Mouse (Mus musculus): Measurements from ENCODE around the gene Efna3.

Efna3 gene

DNA sequence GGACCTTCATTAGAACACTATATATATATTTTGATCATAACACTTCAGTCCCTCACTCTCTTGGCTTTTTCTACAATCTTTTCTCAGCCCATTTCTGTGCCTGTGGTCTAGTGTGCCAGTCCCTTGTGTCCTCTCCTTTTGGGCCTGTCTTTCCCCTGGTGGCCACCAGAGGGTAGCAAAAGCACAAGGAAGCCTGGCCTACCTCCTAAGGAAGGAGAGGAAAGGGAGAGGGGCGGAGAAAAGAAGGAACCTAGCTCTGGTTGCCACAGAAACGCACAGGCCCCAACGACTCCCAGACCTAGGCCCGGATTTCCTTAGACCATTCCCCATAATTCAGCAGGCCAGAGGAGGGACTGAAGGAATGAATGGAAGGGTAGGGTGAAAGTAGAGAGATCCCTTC, 5.9 kb downstream of the Efna3 start:
- in situ Hi-C loops (cut with MboI, MseI), result loop anchor here (5.0 kb wide), 1 partner anchor 165 kb away; no protein-coding TSS in a partner anchor

DNA sequence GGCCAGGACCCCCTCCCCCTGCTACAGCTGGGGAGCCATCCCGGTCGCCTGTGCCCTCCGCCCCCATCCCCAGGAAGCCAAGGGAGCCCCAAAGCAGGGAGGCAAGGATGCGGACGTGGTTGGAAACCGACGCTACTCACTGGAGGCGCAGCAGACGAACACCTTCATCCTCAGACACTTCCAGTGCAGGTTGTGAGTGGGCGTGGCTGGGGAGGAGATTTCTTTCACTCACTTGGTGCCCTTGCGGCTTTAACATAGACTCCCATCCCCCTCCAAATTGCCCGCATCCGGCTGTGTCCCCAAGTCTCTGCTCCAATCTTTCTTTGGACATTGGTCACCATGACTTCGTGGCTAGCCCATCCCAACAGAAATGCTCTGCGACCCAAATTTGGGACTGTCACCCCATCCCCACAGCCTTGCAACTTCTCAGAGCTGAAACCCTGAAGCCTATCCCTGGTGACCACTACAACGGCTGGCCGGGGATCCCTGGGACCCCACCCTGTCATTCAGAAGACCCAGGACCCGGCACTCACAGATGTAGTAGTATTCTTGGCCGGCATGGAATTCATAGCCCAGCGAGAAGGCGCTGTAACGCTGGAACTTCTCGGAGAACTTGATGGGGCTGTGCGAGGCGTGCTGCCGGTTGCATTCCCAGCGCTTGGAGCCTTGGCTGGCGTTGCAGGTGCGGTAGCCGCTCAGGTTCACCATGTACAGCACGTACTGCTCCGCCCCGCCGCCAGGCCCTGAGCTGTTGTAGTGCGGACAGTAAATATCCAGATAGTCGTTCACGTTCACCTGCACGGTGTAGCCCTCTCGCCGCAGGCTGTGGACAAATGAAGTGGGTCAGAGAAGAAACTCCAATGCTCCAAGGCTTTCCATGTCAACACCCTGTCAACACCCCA, 6.6 kb downstream of the Efna3 start:
- in situ Hi-C loops (cut with MboI, MseI), result loop anchor here (5.0 kb wide), 1 partner anchor 166 kb away; no protein-coding TSS in a partner anchor

DNA sequence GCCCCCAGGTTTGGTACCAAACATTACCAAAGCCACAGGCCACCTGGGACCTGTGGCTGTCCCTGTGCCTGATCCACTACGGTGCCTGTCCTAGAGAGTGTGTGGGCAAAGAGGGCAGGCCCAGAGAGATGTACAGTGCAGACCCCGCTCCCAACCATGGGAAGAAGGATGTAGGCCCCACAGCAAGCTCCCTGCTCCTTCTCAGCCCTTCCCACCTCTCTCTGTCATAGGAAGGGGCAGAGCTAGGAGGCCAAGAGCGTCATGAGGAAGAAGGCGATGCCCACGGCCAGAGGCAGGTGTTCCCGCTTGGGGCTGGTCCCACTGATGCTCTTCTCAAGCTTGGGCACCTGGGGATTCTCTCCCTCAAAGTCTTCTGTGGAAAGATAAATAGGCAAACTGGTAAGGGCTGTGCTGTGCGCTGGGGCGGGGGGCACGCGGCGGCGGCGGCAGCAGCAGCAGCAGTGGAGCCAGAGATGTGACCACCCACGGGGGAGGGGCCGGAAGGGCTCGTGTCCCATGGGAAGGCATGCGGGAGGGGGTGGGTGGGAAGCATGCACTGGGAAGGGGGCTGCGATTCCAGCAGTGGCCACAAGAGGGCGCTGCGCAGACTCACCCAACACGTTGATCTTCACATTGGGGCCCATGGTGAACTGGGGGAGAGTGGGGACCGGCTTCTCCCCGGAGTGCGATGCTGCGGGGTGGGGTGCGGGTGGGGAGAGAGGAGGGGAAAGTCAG, 7.4 kb downstream of the Efna3 start:
- in situ Hi-C loops (cut with MboI, MseI), result loop anchor here (5.0 kb wide), 1 partner anchor 167 kb away; no protein-coding TSS in a partner anchor

DNA sequence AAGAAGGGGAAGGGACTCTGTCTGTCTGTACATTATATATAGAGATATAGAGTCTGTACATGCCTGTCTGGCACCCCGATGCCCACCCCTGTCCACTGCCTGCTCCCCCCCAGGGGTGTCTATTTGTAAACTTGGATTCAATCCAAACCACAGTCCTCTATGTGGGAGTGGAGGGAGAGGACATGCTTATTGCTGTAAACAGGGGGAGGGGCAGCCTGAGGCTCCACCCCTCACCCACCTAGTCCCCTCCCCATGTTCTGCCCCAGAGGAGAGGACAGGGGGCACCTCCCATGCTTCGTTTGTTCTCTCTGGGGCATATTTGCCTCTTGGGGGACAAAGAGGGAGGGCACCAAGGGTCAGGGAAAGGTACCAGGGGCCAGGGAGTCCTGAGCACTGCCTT, 8.0 kb downstream of the Efna3 start:
- in situ Hi-C loops (cut with MboI, MseI), result loop anchor here (5.0 kb wide), 1 partner anchor 168 kb away; no protein-coding TSS in a partner anchor

DNA sequence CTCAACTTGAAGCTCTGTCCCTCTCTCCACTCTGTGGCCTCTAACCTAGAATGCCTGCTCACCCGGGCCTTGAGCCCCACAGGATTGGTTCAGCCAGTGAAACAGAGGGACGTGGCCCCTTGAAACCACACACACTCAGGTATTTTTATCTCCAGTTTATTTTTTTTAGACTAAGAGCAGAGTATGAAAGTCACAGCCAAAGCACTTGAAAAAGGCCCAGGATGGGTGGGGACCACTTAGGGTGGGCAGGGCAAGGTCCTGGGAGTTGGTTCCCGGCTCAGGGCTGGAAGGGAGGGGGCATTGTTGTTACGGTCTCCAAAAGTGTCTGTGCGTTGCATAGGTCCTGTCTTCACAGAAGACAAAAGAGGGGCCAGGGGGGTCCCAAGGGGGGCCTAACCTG, 8.4 kb downstream of the Efna3 start:
- in situ Hi-C loops (cut with MboI, MseI), result no loop called here

DNA sequence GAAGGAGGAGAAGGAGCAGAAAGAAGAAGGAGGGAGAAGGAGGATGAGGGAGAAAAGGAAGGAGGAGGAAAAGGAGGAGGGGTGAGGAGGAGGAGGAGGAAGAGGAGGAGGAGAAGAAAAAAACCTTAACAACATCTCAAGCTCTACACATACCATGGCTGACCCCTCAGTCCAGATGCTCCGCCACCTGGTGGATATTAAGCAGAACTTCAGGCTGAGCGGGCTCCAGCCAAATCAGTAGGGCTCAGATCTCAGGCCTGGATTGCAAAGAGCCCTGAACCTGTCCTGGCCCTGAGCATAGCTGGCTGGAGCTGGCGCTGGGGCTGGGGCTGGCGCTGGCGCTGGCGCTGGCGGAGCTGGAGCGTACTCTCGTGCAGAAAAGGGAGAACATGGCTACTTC, 14.7 kb downstream of the Efna3 start:
- in situ Hi-C loops (cut with MboI, MseI), result no loop called here

DNA sequence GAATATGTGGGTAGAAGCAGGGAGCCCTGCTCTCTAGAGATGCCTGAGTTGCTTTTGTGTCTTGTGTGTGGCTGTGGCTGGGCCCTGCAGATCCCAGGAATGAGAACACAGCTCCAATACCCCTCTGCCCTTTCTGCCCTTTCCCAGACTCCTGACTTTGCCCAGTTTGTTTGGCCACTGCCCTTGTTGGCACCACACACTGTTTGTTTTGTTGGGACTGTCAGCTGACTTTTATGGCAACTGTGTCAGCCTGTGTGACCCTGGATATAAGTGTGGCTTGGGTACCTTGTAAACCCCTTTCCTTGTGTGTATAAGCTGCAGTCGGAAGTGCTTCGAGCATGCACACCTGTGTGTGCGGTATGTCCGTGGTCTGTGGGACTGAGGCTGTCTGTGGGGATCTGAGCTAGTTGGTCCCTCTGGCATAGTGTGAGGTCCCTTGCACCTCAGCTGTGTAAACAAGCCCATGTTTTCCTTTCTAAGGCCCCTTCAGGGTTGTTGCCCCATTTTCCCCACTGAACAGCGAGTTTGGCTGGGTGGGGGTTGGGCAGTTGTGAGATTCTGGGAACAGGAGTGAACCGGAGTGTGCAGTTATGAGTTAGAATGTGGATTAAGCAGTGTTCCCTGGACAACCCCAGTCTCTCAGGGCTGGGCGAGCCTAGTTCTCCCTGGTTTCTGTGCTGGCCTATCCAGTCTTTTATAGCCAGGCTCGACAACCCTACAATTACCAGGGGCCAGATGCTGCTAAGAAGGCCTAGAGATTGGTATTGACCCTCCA, 17.0 kb downstream of the Efna3 start:
- in situ Hi-C loops (cut with MboI, MseI), result no loop called here

DNA sequence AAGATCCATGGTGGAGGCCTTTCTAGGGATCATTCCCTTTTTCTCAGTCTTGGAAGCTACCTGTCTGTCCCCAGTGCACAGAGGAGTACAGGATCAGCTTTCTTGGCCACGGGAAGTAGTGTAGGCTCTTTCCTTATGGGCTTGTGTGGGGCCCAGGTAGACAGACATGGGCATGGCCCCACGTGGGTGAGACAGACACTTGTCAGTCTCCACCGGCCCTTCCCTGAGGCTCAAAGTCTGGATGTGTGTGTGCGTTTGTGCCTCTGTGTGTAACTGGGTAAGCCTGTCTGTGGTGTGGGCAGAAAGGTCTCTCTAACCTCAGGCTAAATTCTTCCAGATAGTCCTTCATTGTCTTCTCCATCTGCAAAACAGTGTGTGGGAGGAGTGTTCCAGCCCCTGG, 17.7 kb downstream of the Efna3 start:
- in situ Hi-C loops (cut with MboI, MseI), result no loop called here

DNA sequence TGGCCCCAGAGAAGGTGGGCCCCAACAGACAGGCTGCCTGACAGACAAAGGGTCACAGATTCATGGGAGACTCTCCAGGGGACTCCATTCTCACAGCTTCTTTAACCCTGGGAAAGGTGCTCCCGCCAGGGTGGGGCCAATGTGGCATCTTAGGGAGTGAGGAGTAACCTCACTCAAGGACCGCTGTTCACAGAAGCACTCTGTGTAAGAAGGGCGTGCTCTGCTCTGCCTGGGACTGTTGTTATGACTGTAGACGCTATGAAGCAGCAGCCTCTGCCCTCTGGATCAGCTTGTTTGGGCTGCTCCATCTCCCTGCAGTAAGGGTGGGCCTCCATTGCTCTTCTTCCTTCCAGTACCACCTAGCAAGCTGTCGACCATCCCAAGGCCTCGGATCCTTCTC, 18.3 kb downstream of the Efna3 start:
- in situ Hi-C loops (cut with MboI, MseI), result no loop called here

DNA sequence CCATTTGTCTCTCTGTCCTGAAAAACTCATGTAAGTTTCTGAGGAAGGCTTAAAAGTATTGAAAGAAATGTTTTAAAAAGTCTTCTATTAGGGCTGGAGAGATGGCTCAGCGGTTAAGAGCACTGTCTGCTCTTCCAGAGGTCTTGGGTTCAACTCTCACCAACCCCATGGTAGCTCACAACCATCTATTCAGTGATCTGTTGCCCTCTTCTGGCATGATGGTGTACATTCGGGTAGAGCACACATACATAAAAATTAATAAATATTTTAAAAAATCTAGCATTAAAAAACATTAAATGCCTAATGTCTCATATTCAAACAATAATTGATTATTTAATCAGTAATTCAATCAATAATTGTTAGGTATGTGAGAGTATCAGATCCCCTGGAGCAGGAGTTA, 22.3 kb downstream of the Efna3 start:
- in situ Hi-C loops (cut with MboI, MseI), result no loop called here

DNA sequence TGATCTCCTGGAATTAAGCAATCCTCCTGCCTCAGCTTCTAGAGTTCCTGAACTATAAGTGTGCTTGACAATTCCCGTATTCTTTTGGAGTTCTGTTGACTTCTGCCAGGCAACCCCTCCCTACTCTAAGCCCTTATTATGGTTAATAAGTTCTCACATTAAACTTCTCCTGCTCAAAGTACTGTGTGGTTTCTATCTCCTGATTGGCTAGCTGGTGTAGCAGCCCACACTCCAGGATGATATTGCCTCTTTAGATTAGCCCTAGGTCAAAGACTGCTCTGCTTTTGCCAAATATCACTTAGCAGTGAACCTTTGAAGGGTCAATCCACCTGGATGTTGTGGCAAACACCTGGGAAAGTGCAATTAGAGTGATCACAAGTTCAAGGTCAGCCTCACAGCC, 22.7 kb downstream of the Efna3 start:
- in situ Hi-C loops (cut with MboI, MseI), result no loop called here

DNA sequence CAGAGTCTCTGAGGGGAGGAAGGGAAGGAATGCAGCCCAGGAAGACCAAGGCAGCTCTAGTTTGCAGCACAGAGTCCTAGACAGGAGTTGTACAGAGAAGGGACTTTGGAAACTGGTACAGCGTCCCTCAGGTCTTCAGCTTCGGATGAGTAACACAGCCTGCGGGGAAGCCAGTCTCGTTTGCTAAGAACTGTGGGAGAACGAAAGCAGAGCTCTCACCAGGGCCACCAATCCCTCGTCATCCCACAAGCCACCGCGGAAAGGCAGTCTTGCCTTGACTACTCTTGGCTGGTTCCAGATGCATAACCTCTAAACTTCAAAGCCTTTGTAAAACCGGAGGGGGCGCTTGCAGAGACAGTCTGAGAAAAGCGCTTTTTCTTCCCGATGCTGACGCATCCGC, 23.3 kb downstream of the Efna3 start:
- in situ Hi-C loops (cut with MboI, MseI), result no loop called here

DNA sequence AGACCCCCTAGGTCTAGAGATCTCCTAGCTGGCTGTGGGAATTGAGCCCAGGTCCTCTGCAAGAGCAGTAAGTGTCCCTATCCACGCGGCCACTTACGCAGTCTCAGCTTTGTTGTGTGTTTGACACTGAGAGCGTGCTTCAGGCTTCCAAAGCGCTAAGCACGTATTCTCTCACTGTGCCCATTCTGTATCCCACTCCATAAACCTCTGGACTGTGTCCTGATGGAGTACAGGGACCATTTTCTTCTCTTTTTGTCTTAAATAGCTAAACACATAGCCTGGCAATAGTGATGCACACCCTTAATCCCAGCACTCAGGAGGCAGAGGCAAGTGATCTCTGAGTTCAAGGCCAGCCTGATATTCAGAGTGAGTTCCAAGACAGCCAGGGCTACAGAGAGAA, 23.9 kb downstream of the Efna3 start:
- in situ Hi-C loops (cut with MboI, MseI), result no loop called here

DNA sequence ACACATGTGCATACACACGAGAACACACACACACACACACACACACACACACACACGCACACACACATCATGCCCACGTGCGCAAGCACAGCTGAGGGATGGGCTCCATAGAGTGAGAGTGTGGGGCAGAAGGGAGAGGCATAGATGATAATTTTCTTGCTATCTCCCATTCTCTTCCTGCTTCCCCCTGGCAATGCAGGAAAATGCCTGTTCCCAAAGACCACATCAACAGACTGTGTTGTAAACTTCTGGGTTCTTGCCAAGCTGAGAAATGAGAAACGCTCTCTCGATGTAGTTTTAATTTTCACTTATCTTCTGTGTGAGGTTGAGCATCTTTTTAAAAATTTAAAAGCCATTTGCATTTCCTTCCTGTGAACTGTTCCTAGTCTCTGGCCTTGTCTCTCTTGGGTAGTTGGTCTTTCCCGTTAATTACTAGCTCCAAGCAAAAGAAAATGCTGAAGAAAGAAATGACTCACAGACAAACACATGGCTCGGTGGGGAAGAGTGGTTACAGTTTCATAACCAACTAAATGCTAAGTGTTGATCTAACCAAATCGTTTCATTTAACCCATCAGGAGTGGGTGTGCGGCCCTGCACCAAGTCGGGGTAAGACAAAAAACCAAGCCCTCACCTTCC, 25.9 kb downstream of the Efna3 start:
- in situ Hi-C loops (cut with MboI, MseI), result no loop called here

DNA sequence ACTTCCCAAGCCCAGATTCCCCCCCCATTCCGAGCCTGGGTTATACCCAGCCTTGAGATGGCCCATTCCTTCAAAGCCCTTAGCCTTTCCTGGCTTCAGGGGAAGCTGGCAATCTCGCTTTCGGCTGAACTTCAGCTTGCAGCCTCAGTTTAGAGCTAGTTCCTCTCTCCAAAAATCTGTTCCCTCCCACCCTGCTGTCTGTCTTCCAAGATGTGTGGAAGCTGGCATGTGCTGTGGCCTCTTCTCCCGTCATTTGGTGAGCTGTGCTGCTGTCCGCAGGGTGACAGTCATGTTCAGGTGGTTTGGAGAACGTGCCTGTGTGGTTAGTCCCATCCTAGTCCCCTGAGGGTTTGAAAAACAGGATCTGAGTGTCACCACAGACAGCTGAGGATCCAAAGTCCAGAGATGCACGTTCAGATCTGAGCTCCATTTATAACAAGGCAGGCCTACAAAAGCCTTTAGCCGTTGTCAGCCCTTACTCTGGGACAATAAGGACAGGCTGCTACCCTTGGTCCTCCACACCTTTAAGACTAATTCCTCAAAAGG, 27.0 kb downstream of the Efna3 start:
- in situ Hi-C loops (cut with MboI, MseI), result no loop called here

DNA sequence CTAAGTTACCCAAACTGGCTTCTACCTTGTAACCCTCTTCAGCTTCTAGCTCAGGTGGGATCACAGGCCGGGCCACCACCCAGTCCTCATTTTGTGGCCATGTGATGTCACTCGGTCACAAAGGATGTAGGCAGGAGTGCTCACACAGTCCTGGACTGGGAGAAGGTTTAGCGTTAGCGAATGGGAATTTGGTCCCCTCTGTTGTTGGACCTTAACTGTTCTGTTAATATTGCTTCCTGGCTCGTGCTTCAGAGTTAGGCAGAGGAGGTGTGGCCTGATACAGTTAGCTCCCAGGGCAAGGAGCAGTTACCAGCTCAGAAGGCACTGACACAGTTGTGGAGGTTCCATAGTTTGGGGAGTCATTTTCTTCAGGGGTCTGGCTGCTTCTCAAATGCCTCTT, 28.6 kb downstream of the Efna3 start:
- in situ Hi-C loops (cut with MboI, MseI), result no loop called here

DNA sequence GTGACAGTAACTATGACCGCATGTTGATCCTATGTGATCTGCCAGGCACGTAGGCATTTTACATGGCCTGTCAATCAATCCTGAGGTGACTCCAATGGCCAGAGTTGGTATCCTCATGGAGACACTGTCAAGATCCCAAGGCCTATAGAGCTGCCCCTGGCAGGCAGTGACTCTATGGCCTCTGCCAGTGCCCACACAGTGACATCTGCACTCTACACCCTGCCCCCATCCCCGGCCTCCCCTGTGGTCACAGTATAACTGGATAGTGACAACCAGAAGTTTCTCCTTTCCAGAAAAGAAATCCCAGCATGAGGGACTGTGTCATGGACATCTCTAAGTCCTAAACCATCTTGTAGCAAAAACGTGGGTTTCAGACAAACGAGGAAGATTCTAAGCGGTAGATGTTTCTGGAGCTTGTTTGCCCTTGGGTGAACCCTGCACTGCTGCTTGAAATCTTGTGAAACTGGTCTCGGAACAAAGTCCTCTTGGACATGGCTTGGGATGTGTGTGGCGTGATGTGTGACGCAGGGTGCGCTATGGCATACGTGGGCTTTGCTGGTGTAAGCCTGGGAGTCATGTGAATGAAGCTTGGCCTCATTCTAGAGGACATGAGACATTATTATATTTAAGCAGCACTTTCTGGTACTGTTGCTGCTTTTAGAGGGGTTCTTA, 29.4 kb downstream of the Efna3 start:
- in situ Hi-C loops (cut with MboI, MseI), result no loop called here

DNA sequence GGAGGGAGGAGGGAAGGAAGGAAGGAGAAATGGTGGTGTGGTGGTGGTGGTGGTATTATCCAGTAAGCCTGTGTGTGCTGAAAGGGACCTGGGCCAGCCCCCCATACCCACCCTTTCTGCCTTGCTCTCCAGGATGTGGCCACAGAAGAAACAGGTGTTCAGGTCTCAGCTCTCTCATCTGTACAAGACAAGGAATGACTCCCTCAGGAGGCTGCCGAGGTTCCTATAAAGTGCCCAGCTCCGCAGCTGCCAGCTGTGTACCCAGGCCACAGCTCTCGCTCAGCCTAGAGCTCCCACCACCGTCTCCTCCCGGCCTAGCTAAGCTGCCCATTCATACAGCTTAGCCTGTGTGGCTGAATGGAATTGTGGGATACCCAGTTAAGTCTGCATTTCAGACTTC, 30.5 kb downstream of the Efna3 start:
- in situ Hi-C loops (cut with MboI, MseI), result no loop called here

DNA sequence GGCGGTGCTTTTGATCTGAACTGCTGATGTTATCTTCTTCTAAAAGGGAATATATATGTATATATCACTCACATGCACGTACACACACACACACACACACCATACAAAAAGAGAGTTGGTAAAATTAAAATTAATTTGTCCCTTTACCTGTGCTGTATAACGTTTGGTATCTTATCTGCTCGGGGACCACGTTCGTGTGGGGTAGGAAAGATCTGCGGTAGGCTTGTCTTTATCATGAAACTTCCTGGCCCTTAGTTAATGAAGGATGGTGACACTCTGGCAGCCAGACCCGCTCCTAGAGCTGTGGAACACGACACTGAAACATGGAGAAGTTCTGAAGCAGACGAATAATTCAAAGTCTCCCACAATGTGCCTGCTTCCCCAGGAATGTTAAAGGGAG, 30.9 kb downstream of the Efna3 start:
- in situ Hi-C loops (cut with MboI, MseI), result no loop called here

DNA sequence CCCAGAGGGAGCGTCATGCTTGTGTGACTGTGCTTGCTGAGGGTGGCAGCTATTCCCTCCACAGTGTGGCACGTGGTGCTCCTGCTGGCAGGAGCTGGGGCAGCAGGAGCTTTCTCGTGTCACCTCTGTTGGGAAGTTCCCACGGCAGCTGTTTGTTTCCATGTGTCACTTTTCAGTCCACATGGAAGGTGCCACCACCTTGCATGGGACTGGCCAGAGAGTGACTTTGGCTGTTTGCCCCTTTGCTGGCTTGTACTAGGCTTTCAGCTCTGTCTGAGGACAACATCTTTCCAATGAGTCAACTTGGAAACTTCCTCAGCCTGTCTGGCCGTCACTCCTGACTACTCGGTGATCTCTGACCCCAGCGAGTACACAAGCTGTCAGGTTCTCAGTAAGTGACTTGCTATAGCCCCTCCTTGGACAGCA, 34.2 kb downstream of the Efna3 start:
- in situ Hi-C loops (cut with MboI, MseI), result no loop called here

DNA sequence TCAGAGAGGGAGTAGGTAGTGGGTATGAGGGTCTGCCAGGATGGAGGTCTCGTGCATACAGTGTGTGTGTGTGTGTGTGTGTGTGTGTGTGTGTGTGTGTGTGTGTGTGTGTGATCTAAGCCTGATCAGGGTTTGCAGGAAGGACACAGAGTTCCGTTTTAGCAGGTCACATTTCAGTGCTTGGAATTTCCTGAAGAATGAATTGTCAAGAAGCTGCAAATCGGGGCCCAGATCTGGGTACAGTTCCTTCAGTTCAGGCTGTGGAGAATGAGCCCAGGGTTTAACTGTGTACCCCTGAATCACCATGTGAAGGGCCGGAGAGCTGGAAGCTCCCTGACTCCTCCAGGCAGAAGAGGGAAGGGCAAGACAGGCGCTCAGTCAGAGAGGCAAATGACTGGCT, 35.5 kb downstream of the Efna3 start:
- in situ Hi-C loops (cut with MboI, MseI), result no loop called here

Measured in regulatory T cell (primary cell).